In genomic region chrX:142190355-142190754, GRCm38 (mm10) we compare ENCODE assay signal across 34 mouse cellular contexts. TPM values are rescaled to one million over a fixed set of nuclear protein-coding genes. Genes with fewer than 3 reads are reported as not detected.
DNase-seq lines count a peak whose midpoint lies in the region; ATAC-seq and TF ChIP-seq lines count a peak whose summit lies in the region.
"Had no signal": no experiment of that assay in that cellular context is flagged by ENCODE, and none has a peak within 500 bp of the region (broad histone marks: within the 10 kb centered on the region; RNA-seq: fewer than 3 reads in every experiment).

No protein-coding gene starts in this region.

- DNase-seq in layer of hippocampus, adult 9-11 months = peak; percentile 20
- no peak for DNase-seq in layer of hippocampus, adult 2 months (ENCODE audit: low spot score in 2 of 2)
- DNase-seq in MEL (ENCODE audit: low read depth, low spot score) = peak; percentile 75
- no peak for DNase-seq in adrenal gland, postnatal 36 days
- no peak for DNase-seq in cerebellum, adult 11 months
- no peak for DNase-seq in testis, postnatal 10 days (ENCODE audit: low spot score)
- DNase-seq: adrenal gland, postnatal 14 days; cerebellum, adult 9-10 months; cerebellum, postnatal 36 days; gastrocnemius, adult 2 months; gastrocnemius, postnatal 36 days; heart, postnatal 36 days; kidney, adult 9 months; kidney, postnatal 14 days; lung, adult 18-20 months; retina, postnatal 1 day; right cerebral cortex, postnatal 14 days; thymus, adult 2 months; thymus, postnatal 36 days had no signal

- no peak for TF ChIP-seq CTCF in layer of hippocampus, adult 2 months (conservative IDR thresholded peaks at IDR 0.05)
- TF ChIP-seq CTCF in MEL (IDR thresholded peaks at IDR 0.05 in 2 of 3, conservative IDR thresholded peaks at IDR 0.05 in 1 of 3; ENCODE audit: control insufficient read depth in 1 of 3, insufficient read depth in 1 of 3, low read depth in 2 of 3, low read length in 3 of 3, poor library complexity in 1 of 3, severe bottlenecking in 1 of 3) = no peak

- peak; percentile 45 to 75 for TF ChIP-seq EP300 in MEL (IDR thresholded peaks at IDR 0.05; ENCODE audit: low read depth in 1 of 2, low read length in 2 of 2)

- peaks cover 0 to 9% of the 10 kb centered on the region in 2 experiments; a peak in 1 of 4 replicates for H3K4me1 ChIP-seq in MEL (ENCODE audit: control insufficient read depth in 1 of 2, insufficient read depth in 2 of 2, low read length in 2 of 2)
- H3K4me1 ChIP-seq: embryonic facial prominence, embryonic 13.5 days; forebrain, embryonic 15.5 days; heart, embryonic 15.5 days; limb, embryonic 13.5 days; liver, embryonic 12.5 days; midbrain, embryonic 12.5 days; neural tube, embryonic 13.5 days had no signal

- H3K27ac ChIP-seq in layer of hippocampus, adult 2 months = no peak overlapping the region
- H3K27ac ChIP-seq in MEL (ENCODE audit: control insufficient read depth, low read depth, low read length) = peak overlapping the region; percentile 19; the same call in 1 of the 2 replicates
- H3K27ac ChIP-seq: embryonic facial prominence, embryonic 13.5 days; forebrain, embryonic 10.5 days; forebrain, embryonic 15.5 days; gastrocnemius, adult 2 months; heart, embryonic 15.5 days; hindbrain, embryonic 14.5 days; limb, embryonic 13.5 days; liver, embryonic 12.5 days; midbrain, embryonic 12.5 days; neural tube, embryonic 13.5 days had no signal

- no peak overlapping the region for H3K4me3 ChIP-seq in layer of hippocampus, adult 2 months
- no peak overlapping the region for H3K4me3 ChIP-seq in MEL (ENCODE audit: control insufficient read depth in 1 of 2, insufficient read depth in 1 of 2, low read depth in 2 of 2, low read length in 2 of 2)
- H3K4me3 ChIP-seq: embryonic facial prominence, embryonic 13.5 days; forebrain, embryonic 10.5 days; forebrain, embryonic 15.5 days; gastrocnemius, adult 2 months; heart, embryonic 15.5 days; limb, embryonic 13.5 days; liver, embryonic 12.5 days; megakaryocyte, embryonic 14.5 days; midbrain, embryonic 12.5 days; neural tube, embryonic 13.5 days had no signal

- no peak for TF ChIP-seq RAD21 in MEL (IDR thresholded peaks at IDR 0.05; ENCODE audit: low read depth, low read length)

- H3K36me3 ChIP-seq in MEL (ENCODE audit: control insufficient read depth in 1 of 2, insufficient read depth in 2 of 2, low read length in 2 of 2) = peaks cover 0 to 6% of the 10 kb centered on the region in 2 experiments; a peak in 2 of 4 replicates
- H3K36me3 ChIP-seq: embryonic facial prominence, embryonic 13.5 days; forebrain, embryonic 10.5 days; forebrain, embryonic 15.5 days; heart, embryonic 15.5 days; limb, embryonic 13.5 days; liver, embryonic 12.5 days; midbrain, embryonic 12.5 days; neural tube, embryonic 13.5 days had no signal

- peak; percentile 99 for ATAC-seq in granulocyte monocyte progenitor cell, adult 5-6 weeks (replicated peaks; ENCODE audit: poor library complexity, severe bottlenecking)
- peak; percentile 17; the same call in 1 of the 2 replicates for ATAC-seq in monocyte, adult 5-6 weeks (replicated peaks; ENCODE audit: insufficient number of reproducible peaks, low FRiP score, low TSS enrichment, poor library complexity, severe bottlenecking)
- ATAC-seq: forebrain, embryonic 15.5 days; intestine, postnatal 0 days; liver, embryonic 12.5 days; Patski had no signal

- TF ChIP-seq POLR2A in MEL (IDR thresholded peaks at IDR 0.05; ENCODE audit: control insufficient read depth in 1 of 2, insufficient read depth in 1 of 2, low read depth in 1 of 2, low read length in 2 of 2, poor library complexity in 1 of 2) = no peak

- H3K9me3 ChIP-seq in MEL (replicated peaks; ENCODE audit: insufficient read depth, low read length) = no peaks in the 10 kb centered on the region
- H3K9me3 ChIP-seq: embryonic facial prominence, embryonic 13.5 days; forebrain, embryonic 10.5 days; forebrain, embryonic 15.5 days; heart, embryonic 15.5 days; limb, embryonic 13.5 days; liver, embryonic 12.5 days; megakaryocyte, embryonic 14.5 days; midbrain, embryonic 12.5 days; neural tube, embryonic 13.5 days had no signal

- H3K27me3 ChIP-seq in MEL (ENCODE audit: control insufficient read depth in 1 of 2, insufficient read depth in 2 of 2, low read length in 2 of 2) = peaks cover 0 to 2% of the 10 kb centered on the region in 2 experiments; a peak in 3 of 4 replicates
- H3K27me3 ChIP-seq: forebrain, embryonic 15.5 days; heart, embryonic 15.5 days; liver, embryonic 12.5 days had no signal

- H3K79me2 ChIP-seq in MEL (ENCODE audit: control insufficient read depth, insufficient read depth, low read length, poor library complexity) = no peaks in the 10 kb centered on the region

- no peak overlapping the region for H3K9ac ChIP-seq in MEL (ENCODE audit: control insufficient read depth, low read depth, low read length, poor library complexity, severe bottlenecking)
- H3K9ac ChIP-seq: embryonic facial prominence, embryonic 13.5 days; forebrain, embryonic 15.5 days; heart, embryonic 15.5 days; hindbrain, embryonic 14.5 days; limb, embryonic 13.5 days; liver, embryonic 12.5 days; midbrain, embryonic 12.5 days; neural tube, embryonic 13.5 days had no signal

TF ChIP-seq in MEL, 35 proteins besides CTCF, POLR2A, EP300 and RAD21:
- TF ChIP-seq MYC (IDR thresholded peaks at IDR 0.05; ENCODE audit: low read depth, low read length) (no peak), MAZ (IDR thresholded peaks at IDR 0.05; ENCODE audit: low read depth, low read length) (peak; percentile 59), RCOR1 (IDR thresholded peaks at IDR 0.05; ENCODE audit: low read depth, low read length) (peak; percentile 39; the same call in 1 of the 2 replicates), MXI1 (IDR thresholded peaks at IDR 0.05; ENCODE audit: low read depth, low read length) (no peak), POLR2AphosphoS5 (IDR thresholded peaks at IDR 0.05; ENCODE audit: borderline replicate concordance, low read depth, low read length) (no peak), ELF1 (IDR thresholded peaks at IDR 0.05; ENCODE audit: low read depth, low read length) (0 out of 2 replicates have a peak, but pooled peaks have one; percentile 16), SIN3A (IDR thresholded peaks at IDR 0.05; ENCODE audit: low read length) (no peak), MAX (IDR thresholded peaks at IDR 0.05; ENCODE audit: low read length) (no peak)

RNA-seq across cellular contexts. Expression of gene Gucy2f, which starts 6.4 kb away (rescaled TPM):
- total RNA-seq in layer of hippocampus, adult 2 months (2021) = under 1 TPM; 0.52 to 0.67 TPM
- 0.03 TPM in 1 of 2 replicates, not detected in the other for total RNA-seq in MEL (2012; rRNA removed)
- not detected for polyA plus RNA-seq in MEL (2012; ENCODE audit: insufficient read depth in 1 of 2, insufficient read length in 2 of 2, low read depth in 1 of 2, low replicate concordance in 2 of 2, missing spikeins in 1 of 2)
- not detected in 2 replicates for total RNA-seq in granulocyte monocyte progenitor cell, adult 5-6 weeks (2014; fragmentation: Nextera tagmentation)
- total RNA-seq in granulocyte monocyte progenitor cell, adult 5-6 weeks (2017) = not detected in 2 replicates
- 0.11 TPM in 1 of 3 replicates, not detected in the others for total RNA-seq in monocyte, adult 5-6 weeks (2017)
- not detected for total RNA-seq in adrenal gland, postnatal 36 days (2021)
- total RNA-seq: adrenal gland, postnatal 14 days; gastrocnemius, adult 2 months; gastrocnemius, postnatal 36 days; heart, postnatal 36 days had no signal
- polyA plus RNA-seq: embryonic facial prominence, embryonic 13.5 days; forebrain, embryonic 10.5 days; heart, embryonic 15.5 days; intestine, postnatal 0 days; liver, embryonic 12.5 days; lung, postnatal 0 days; Patski; thymus, adult 2 months had no signal

RNA-seq across cellular contexts. Expression of gene Nxt2, which starts 36.2 kb away (rescaled TPM):
- total RNA-seq in layer of hippocampus, adult 2 months (2021) = 10 to 100 TPM; 26.7 to 27.8 TPM
- total RNA-seq in MEL (2012; rRNA removed) = 2.4 and 2.6 TPM in 2 replicates
- 1 to 10 TPM in 1 of 2 experiments, not detected in 1; 6.4 TPM for polyA plus RNA-seq in MEL (2012; ENCODE audit: insufficient read depth in 1 of 2, insufficient read length in 2 of 2, low read depth in 1 of 2, low replicate concordance in 2 of 2, missing spikeins in 1 of 2)
- 5.0 and 7.4 TPM in 2 replicates for total RNA-seq in granulocyte monocyte progenitor cell, adult 5-6 weeks (2014; fragmentation: Nextera tagmentation)
- 17.0 and 20.7 TPM in 2 replicates for total RNA-seq in granulocyte monocyte progenitor cell, adult 5-6 weeks (2017)
- total RNA-seq in monocyte, adult 5-6 weeks (2017) = 21.7 to 28.6 TPM (median 25.7 TPM) in 3 replicates
- total RNA-seq in adrenal gland, postnatal 36 days (2021) = 10 to 100 TPM; 12.5 to 18.6 TPM

Comparison
In these comparisons a context has a peak if more than half of its experiments do, and no peak if none do; other contexts are left out.
1. DNase-seq: peak in layer of hippocampus, adult 9-11 months (single experiment) and MEL (single experiment); none in layer of hippocampus, adult 2 months (0 of 2), adrenal gland, postnatal 36 days (0 of 2), cerebellum, adult 11 months (single experiment) and testis, postnatal 10 days (single experiment).